ENCODE assay signal across 14 mouse cellular contexts in genomic region chr12:31318409-31318963, GRCm38 (mm10). TPM values are rescaled to one million over a fixed set of nuclear protein-coding genes. Genes with fewer than 3 reads are reported as not detected.
DNase-seq lines count a peak whose midpoint lies in the region; ATAC-seq lines count a peak whose summit lies in the region.
"Had no signal": no experiment of that assay in that cellular context is flagged by ENCODE, and none has a peak within 500 bp of the region (broad histone marks: within the 10 kb centered on the region; RNA-seq: fewer than 3 reads in every experiment).

No protein-coding gene starts in this region.

- intact Hi-C loops in heart, postnatal 36 days (cut with DNase I): no loop called here
- intact Hi-C loops in left cerebral cortex, postnatal 14 days (cut with DNase I): no loop called here

- DNase-seq in adrenal gland, adult (ENCODE audit: inconsistent age in 2 of 2, low spot score in 1 of 2): peak; percentile 65 to 87
- no peak for DNase-seq in adrenal gland, postnatal 4 days (ENCODE audit: low spot score in 2 of 2)
- no peak for DNase-seq in heart, postnatal 36 days
- peak; percentile 36 to 41 for DNase-seq in left cerebral cortex, postnatal 14 days (ENCODE audit: low spot score in 2 of 2)
- DNase-seq in left cerebral cortex, adult 8-10 months (ENCODE audit: low spot score in 2 of 2): no peak
- peak; percentile 59 to 73 for DNase-seq in adrenal gland, postnatal 36 days
- DNase-seq: gastrocnemius, postnatal 36 days; kidney, postnatal 25 days; liver, embryonic 13.5 days; thymus, postnatal 14 days had no signal

- H3K27ac ChIP-seq in heart, embryonic 13.5 days (replicated peaks): peak overlapping the region; percentile 48
- H3K27ac ChIP-seq: intestine, embryonic 15.5 days; liver, embryonic 13.5 days; macrophage had no signal

- 56% methylated on average over 10 of the region's 10 CpGs for WGBS in heart, embryonic 13.5 days

- ATAC-seq in heart, embryonic 13.5 days (ENCODE audit: extremely low read depth, insufficient number of reproducible peaks, low FRiP score, low TSS enrichment): no peak
- no peak for ATAC-seq in megakaryocyte-erythroid progenitor cell, adult 5-6 weeks (replicated peaks; ENCODE audit: low FRiP score, low TSS enrichment, poor library complexity, severe bottlenecking)
- ATAC-seq: intestine, embryonic 15.5 days had no signal

- H3K9ac ChIP-seq in heart, embryonic 13.5 days: no peak overlapping the region
- H3K9ac ChIP-seq: intestine, embryonic 15.5 days; liver, embryonic 13.5 days had no signal

- 0 out of 2 replicates have a peak, but pooled peaks cover 5% of the 10 kb centered on the region for H3K9me3 ChIP-seq in heart, embryonic 13.5 days
- H3K9me3 ChIP-seq: intestine, embryonic 15.5 days; liver, embryonic 13.5 days had no signal

- H3K4me1 ChIP-seq in heart, embryonic 13.5 days: peaks cover 39% of the 10 kb centered on the region
- H3K4me1 ChIP-seq: intestine, embryonic 15.5 days; liver, embryonic 13.5 days had no signal

- no peak overlapping the region for H3K4me2 ChIP-seq in heart, embryonic 13.5 days
- H3K4me2 ChIP-seq: intestine, embryonic 15.5 days; liver, embryonic 13.5 days had no signal

- H3K27me3 ChIP-seq in heart, embryonic 13.5 days (replicated peaks): no peaks in the 10 kb centered on the region
- H3K27me3 ChIP-seq: intestine, embryonic 15.5 days; liver, embryonic 13.5 days had no signal

- peaks cover 100% of the 10 kb centered on the region for H3K36me3 ChIP-seq in heart, embryonic 13.5 days
- H3K36me3 ChIP-seq: liver, embryonic 13.5 days had no signal

- H3K4me3 ChIP-seq in heart, embryonic 13.5 days: no peak overlapping the region
- H3K4me3 ChIP-seq: intestine, embryonic 15.5 days; liver, embryonic 13.5 days had no signal

RNA-seq across cellular contexts. Expression of gene Dld, which starts 32.8 kb away (rescaled TPM):
- 100 to 1,000 TPM; 226 to 243 TPM for total RNA-seq in adrenal gland, postnatal 4 days (2021)
- 179 and 190 TPM in 2 replicates for polyA plus RNA-seq in heart, embryonic 13.5 days (2015; fragmentation: Nextera tagmentation; extraction: Ambion mirVana)
- total RNA-seq in heart, postnatal 36 days (2021): 100 to 1,000 TPM; 417 to 433 TPM
- 100 to 1,000 TPM; 112 to 114 TPM for total RNA-seq in left cerebral cortex, postnatal 14 days (2021)
- 100 to 1,000 TPM; 102 to 109 (median 106) TPM for total RNA-seq in left cerebral cortex, adult 8-10 months (2022)
- total RNA-seq in adrenal gland, postnatal 36 days (2021): 100 to 1,000 TPM; 290 to 341 TPM
- 81.1 and 83.7 TPM in 2 replicates for total RNA-seq in megakaryocyte-erythroid progenitor cell, adult 5-6 weeks (2014; fragmentation: Nextera tagmentation)
- total RNA-seq in megakaryocyte-erythroid progenitor cell, adult 5-6 weeks (2017): 165 and 177 TPM in 2 replicates

RNA-seq across cellular contexts. Expression of gene Lamb1, which starts 53.5 kb away (rescaled TPM):
- 100 to 1,000 TPM; 236 to 271 TPM for total RNA-seq in adrenal gland, postnatal 4 days (2021)
- polyA plus RNA-seq in heart, embryonic 13.5 days (2015; fragmentation: Nextera tagmentation; extraction: Ambion mirVana): 90.6 and 91.3 TPM in 2 replicates
- 10 to 100 TPM; 75.8 to 81.2 TPM for total RNA-seq in heart, postnatal 36 days (2021)
- 10 to 100 TPM; 26.2 to 28.1 TPM for total RNA-seq in left cerebral cortex, postnatal 14 days (2021)
- total RNA-seq in left cerebral cortex, adult 8-10 months (2022): 10 to 100 TPM; 15.4 to 17.6 (median 16.8) TPM
- 100 to 1,000 TPM; 121 to 201 TPM for total RNA-seq in adrenal gland, postnatal 36 days (2021)
- total RNA-seq in megakaryocyte-erythroid progenitor cell, adult 5-6 weeks (2014; fragmentation: Nextera tagmentation): not detected in 2 replicates
- total RNA-seq in megakaryocyte-erythroid progenitor cell, adult 5-6 weeks (2017): not detected in 2 replicates

Comparison
In these comparisons a context has a peak if more than half of its experiments do, and no peak if none do; other contexts are left out.
1. DNase-seq: peak in adrenal gland, adult (2 of 2), left cerebral cortex, postnatal 14 days (2 of 2) and adrenal gland, postnatal 36 days (2 of 2); none in adrenal gland, postnatal 4 days (0 of 2), heart, postnatal 36 days (0 of 2) and left cerebral cortex, adult 8-10 months (0 of 2).
2. RNA of gene Lamb1, which starts 53.5 kb away (total RNA-seq): 236 to 271 TPM in adrenal gland, postnatal 4 days, 121 to 201 TPM in adrenal gland, postnatal 36 days, 75.8 to 81.2 TPM in heart, postnatal 36 days, 26.2 to 28.1 TPM in left cerebral cortex, postnatal 14 days and 15.4 to 17.6 TPM in left cerebral cortex, adult 8-10 months; not detected in megakaryocyte-erythroid progenitor cell, adult 5-6 weeks; every median in the first group is over 10 times any median in the second.